Mouse (Mus musculus): Measurements from ENCODE around the gene Wdtc1.

Gene Wdtc1

DNA sequence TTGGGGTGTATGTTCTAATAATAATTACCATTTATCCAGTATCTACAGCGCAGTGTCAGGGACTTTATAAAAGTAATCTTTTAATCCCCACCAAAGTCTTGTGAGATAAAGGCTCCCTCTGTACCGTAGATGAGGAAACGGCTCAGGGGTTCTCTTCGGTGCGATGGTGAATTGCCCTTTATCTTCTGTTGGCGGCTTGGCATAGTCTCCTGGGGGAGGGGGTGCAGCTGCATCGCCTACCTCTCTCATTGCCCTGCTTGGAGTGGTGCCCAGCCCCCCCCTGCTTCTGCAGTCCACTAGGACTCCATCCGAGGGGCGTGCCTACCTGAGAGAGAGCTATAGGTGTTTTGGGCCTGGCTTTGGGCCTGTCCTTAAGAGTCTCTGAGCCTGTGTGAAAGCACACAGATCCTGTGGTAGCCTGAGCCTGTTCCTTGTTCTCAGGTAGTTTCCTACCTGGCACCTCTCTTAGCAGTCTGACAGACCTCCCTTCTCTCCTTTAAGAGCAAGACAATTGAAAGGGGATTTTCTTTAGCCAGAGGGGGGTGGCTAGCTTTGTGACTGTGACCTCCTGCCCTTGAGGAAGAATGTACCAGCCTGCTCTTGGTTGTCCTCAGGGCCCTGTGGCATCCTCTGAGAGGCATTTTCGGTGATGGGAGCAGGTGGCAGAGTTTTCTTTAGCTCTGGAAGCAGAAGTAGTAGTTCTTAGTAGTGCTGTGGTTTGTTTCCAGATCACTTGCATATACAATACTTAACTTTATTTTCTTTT is 22.7 kb upstream of the Wdtc1 start:
- DNase-seq (ENCODE audit: low read depth) = no peak

DNA sequence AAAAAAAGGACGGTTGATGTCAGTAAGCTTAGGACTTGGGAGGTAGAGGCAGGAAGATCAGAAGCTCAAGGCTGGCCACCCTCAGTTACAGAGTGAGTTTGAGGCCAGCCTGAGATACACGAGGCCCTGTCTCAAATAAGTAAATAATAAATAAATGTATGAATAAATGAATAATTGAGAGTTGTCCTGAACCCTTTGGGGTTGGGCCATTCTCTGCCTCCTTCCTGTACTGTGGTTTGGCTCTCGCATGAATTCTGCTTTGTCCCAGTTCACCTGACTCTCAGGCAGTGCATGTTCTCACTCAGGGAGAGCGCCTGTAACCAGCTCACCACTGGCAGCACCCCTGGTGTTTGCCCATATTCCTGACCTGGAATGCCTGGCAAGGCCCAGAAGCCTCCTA is 20.7 kb upstream of the Wdtc1 start:
- DNase-seq (ENCODE audit: low read depth) = no peak

DNA sequence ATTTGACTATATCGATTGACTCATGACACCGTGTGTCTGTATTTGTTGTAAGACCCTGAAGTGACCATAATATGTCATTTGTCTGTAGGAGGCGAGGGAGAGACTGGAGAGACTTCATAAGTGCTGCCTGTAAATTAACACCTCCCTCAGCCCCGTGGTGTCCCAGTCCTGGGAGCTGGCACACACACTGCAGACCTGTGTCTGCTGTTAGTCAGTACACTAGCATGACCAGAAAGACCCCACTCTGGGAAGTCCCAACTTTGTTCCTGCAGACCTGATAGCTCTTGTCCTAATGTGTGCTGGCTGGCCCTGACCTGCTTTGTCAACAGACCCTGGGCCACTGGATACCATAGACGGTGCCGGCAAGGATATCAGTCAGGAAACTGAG is 19.0 kb upstream of the Wdtc1 start:
- DNase-seq (ENCODE audit: low read depth) = no peak

DNA sequence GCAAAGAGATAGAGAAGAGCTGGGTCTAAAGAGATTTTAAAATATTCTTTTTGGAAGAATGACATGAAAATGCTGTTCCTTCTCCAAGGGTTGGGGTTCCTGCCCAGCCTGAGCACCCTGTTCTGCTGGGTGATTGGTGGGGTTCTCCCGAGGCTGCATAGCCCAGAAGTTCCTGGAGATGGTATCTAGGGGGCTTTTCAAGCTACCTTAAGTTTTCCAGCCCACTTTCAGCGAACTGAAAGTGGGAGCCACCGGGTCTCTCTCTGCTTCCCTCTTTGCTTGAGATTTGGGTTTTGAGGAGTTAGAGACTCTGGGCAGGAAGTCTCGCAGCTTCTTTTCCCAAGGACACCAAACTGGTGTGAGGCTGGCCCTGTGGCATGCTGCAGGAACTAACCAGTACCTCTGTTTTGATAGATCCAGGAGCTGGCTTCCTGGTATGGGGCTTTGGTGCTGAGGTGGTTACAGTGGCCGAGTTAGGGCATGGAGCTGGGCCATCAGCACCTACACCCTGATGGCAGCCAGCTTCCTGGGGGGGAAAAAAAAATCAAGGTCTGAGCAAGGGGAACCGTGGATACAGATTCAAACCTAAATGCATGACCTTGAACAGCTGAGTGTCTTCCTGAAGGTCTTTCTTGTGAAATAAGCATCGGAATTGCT is 18.5 kb upstream of the Wdtc1 start:
- no peak for DNase-seq (ENCODE audit: low read depth)

GRCm38 (mm10) chr4:133370298-133371274 is 17.3 kb upstream of the Wdtc1 start:
- no peak for DNase-seq (ENCODE audit: low read depth)

DNA sequence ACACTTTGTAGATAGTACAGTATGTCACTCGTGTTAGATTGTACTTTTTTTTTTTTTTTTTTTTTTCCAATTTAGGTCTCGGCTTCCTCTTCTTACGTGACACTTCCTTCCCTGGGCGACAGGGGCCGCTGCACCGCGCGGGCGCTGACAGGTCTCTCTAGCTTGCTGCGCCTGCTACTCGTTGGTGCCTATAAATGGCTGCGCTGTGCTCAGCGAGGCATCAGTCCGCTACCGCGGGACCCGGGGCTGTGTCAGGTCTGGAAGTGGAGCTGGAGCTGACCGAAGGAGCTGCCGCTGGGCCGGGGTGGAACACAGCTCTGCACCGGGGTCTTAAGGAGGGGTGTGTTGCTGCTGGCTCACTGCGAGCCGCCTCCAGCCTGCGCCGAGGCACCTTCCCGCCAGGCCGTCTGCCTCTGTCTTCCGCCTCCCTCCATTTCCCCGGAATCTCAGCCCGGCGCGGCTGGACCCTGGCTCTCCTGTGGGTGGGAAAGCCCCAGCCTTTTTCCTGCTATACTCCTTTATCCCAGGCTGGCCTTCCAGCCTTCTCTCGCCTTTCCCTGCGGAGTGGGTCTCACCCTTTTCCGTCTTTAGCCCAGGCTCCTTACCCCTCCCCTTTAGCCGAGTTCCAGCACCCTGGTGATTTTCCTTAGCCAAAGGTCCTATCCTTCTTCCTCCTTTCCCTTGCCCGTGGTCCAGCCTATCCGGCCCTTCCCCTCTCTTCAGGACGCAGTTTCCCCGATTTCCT is 16.4 kb upstream of the Wdtc1 start, which contains the start of gene Slc9a1:
TSS of gene Slc9a1 (plus strand) at position 154 of the 745 bp plus-strand sequence.
- peak; percentile 84 for DNase-seq (ENCODE audit: low read depth)

DNA sequence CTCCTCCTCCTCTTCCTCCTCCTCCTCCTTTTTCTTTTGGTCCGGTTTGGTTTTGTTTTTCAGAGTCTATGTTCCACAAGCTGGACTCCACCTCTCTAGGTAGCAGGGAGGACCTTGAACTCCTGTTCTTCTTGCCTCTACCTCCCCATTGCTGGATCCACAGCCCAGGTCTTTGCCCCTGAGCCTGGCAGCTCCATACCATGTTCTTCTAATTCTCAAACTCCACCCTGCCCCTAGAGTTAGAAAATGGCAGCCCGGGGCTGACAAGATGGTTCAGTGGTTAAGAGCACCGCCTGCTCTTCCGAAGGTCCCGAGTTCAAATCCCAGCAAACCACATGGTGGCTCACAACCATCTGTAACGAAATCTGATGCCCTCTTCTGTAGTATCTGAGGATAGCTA is 1.4 kb upstream of the Wdtc1 start:
- DNase-seq (ENCODE audit: low read depth) = no peak

DNA sequence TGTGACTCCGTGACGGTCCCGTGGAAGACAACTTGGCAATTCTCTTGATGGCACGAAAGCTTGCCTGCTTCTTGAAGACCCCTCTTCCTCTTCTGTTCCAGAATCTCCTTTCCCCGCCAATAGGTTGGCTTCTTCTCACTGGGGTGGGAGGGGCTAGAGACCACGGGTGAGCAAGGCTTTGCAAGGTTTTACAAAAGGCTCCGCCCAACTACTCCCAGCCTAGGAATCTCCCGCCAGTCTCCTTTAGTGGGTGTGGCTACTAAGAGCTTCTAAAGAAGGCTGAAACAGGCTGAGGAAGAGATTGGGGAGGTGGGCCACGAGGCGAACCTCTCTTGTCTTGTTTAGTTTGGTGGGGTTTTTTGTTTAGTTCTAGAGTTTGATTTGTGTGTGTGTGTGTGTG is 484 bp downstream of the Wdtc1 start:
- DNase-seq (ENCODE audit: low read depth) = no peak

GRCm38 (mm10) chr4:133348051-133348775 is 5.1 kb downstream of the Wdtc1 start:
- no peak for DNase-seq (ENCODE audit: low read depth)

- no peak for DNase-seq (ENCODE audit: low read depth)
Measured at GRCm38 (mm10) chr4:133347624-133348023, 5.7 kb downstream of the Wdtc1 start.

- DNase-seq (ENCODE audit: low read depth) = no peak
Measured at GRCm38 (mm10) chr4:133346577-133346976, 6.7 kb downstream of the Wdtc1 start.

GRCm38 (mm10) chr4:133345702-133346101 is 7.6 kb downstream of the Wdtc1 start:
- DNase-seq (ENCODE audit: low read depth) = no peak

DNA sequence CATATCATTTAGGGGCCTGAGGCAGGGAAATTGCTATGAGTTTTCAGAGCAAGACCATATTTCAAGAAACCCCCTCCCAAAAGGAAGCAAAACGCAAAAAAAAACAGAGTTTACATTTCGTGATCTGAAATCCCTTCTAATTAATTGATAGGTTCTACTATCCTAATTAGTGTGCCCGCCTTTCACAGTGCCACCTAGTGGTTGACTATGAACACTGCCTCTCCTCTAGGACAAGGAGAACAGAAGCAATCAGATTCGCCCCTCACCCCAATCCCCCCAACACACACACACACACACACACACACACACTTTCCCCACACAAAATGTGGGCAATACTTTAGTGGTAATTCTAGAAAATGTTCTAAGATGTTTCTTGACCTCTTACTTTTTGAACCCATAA is 9.2 kb downstream of the Wdtc1 start:
- no peak for DNase-seq (ENCODE audit: low read depth)

DNA sequence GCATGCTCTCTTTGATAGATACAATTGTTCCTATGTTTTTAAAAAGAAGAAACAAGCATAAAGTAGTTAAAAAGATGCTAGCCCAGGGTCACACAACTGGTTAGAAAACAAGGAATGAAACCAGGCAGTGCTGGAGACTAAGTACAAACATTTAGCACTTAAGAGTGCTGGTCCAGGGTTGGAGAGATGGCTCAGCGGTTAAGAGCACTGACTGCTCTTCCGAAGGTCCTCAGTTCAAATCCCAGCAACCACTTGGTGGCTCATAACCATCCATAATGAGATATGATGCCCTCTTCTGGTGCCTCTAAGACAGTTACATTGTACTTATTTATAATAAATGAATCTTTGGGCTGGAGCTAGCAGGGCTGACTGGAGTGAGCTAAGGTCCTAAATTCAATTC is 13.1 kb downstream of the Wdtc1 start:
- no peak for DNase-seq (ENCODE audit: low read depth)

DNA sequence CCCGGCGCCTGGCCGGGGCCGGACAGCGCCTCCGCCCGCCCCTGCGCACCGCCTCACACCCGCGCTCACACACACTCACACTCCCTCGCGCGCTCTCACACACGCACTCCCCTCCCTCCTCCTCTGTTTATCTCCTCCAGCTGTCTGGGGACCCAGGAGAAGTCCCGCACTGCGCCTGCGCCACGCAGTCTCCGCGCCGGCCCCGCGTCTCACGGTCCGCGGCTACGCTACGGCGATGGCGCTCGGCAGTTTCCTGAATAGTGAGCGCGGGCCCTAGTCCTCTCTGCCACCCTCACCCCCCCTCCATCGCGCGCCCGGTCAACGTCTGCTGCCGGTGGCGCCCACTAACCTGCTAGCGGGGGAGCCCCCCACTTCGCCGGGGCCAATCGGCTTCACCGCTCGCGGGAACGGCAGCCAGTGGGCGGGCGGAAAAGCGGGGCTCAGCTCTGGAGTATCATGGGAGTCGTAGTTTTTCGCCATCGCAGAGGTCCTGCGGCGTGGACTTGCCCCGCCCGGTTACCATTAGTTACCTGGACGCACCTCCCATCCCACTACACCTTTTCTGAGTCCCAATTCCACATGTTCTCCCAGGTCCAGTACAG is 14.0 kb downstream of the Wdtc1 start:
- peak; percentile 83 for DNase-seq (ENCODE audit: low read depth)

GRCm38 (mm10) chr4:133338521-133339095 is 14.7 kb downstream of the Wdtc1 start:
- DNase-seq (ENCODE audit: low read depth) = peak; percentile 27

DNA sequence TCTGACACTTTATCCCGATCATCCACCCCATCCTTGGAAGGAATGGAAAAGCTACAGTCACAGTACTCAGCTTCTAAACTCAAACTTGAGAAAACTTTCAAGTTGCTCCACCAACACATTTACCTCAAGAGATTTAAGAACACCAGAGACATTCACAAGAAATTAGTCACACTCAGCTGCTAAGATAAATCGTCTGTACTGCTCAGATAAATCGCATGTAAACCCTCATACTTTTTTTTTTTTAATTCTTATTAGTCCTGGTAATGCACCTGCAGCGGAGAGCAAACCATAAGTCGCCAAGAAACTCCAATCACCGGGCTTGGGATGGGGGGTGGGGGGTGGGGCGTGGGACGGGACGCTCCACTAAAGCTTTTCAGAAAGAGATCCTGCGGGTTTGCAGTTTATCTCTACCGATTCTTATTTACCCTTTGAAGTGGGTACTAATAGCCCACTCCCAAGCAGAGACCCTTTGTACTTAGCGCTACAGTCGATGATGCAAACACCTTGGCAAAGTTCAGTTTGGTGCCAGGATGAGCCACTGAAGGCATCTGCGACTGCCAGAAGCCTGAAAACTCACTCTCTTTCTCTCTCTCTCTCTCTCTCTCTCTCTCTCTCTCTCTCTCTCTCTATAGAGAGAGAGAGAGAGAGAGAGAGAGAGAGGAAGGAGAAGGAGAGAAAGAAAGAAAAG is 15.3 kb downstream of the Wdtc1 start:
- peak; percentile 46 for DNase-seq (ENCODE audit: low read depth)

GRCm38 (mm10) chr4:133333306-133333705 is 20.0 kb downstream of the Wdtc1 start:
- no peak for DNase-seq (ENCODE audit: low read depth)

DNA sequence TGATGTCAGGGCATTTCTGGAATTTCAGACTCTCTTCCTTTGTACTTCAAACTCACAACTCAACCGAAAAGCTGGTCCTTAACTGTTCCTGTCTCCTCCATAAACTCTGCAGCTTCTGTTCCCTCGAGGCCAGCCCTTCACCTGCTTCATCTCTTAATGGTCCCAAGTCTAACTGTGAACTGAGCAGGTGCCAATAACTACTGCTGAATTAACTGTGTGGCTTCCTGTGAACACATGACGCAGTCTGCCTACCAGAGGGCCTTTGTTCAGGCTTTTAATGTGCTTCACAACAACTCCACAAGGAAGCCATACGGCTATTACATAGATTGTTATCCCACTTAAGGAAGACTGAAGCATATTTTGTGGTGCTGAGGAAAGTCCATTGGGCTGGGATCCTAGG is 23.0 kb downstream of the Wdtc1 start:
- DNase-seq (ENCODE audit: low read depth) = no peak

- DNase-seq (ENCODE audit: low read depth) = no peak
Measured at GRCm38 (mm10) chr4:133328129-133328528, 25.2 kb downstream of the Wdtc1 start.

Data from c-Kit-positive CD71-positive TER-119-negative erythroid progenitor cells, embryonic 14.5 days (primary cell).